Mouse (Mus musculus) stomach, postnatal 0 days (tissue): ENCODE results near the gene Tle4. TPM values are rescaled to one million over a fixed set of nuclear protein-coding genes. Genes with fewer than 3 reads are reported as not detected.
A peak's percentile ranks its signal among the peaks of the same experiment; 100 is the strongest.

ENCODE experiments used
- ATAC-seq: fragments of 200-750 bp; cut with Nextera tagmentation; 2 replicates; pipeline ENCODE4 v1.8.0; 2017; ENCODE audit not compliant: low FRiP score, low TSS enrichment
- DNase-seq: peaks from one replicate; pipeline ENCODE4 v3.0.0-alpha.2; 2016; ENCODE audit warnings: low spot score
- H3K27ac ChIP-seq: fragments of 300-500 bp; sonication (generic); replicated peaks from 2 replicates; pipeline ENCODE4 v1.5.1; 2014; ENCODE audit warnings: mild to moderate bottlenecking, control low read depth
- H3K27me3 ChIP-seq: fragments of 300-500 bp; sonication (generic); 2 replicates; pipeline ENCODE4 v1.6.1; 2014; ENCODE audit warnings: low read length; ENCODE audit not compliant: control insufficient read depth, insufficient read depth
- H3K36me3 ChIP-seq: fragments of 300-500 bp; sonication (generic); 2 replicates; pipeline ENCODE4 v1.6.1; 2014; ENCODE audit warnings: low read length, mixed read lengths; ENCODE audit not compliant: control insufficient read depth, insufficient read depth
- H3K4me1 ChIP-seq: fragments of 300-500 bp; sonication (generic); replicated peaks from 2 replicates; pipeline ENCODE4 v1.6.1; 2014; ENCODE audit warnings: antibody characterized with exemption; ENCODE audit not compliant: control insufficient read depth, insufficient read depth
- H3K4me2 ChIP-seq: fragments of 300-500 bp; sonication (generic); replicated peaks from 2 replicates; pipeline ENCODE4 v1.6.1; 2014; ENCODE audit warnings: low read depth, mild to moderate bottlenecking, control low read depth, moderate library complexity
- H3K4me3 ChIP-seq: fragments of 300-500 bp; sonication (generic); 2 replicates; pipeline ENCODE4 v1.5.1; 2014; ENCODE audit warnings: low read depth, low read length, control low read depth
- H3K9ac ChIP-seq: fragments of 300-500 bp; sonication (generic); 2 replicates; pipeline ENCODE4 v1.6.1; 2014; ENCODE audit warnings: mild to moderate bottlenecking, low read length, control low read depth, mixed read lengths
- H3K9me3 ChIP-seq: fragments of 300-500 bp; sonication (generic); 2 replicates; pipeline ENCODE4 v1.6.1; 2016; ENCODE audit warnings: low read length; ENCODE audit not compliant: control insufficient read depth
- CTCF ChIP-seq: IDR thresholded peaks from 2 replicates; pipeline ENCODE4 v1.5.1; 2016; ENCODE audit warnings: antibody characterized with exemption, low read depth, mild to moderate bottlenecking, moderate library complexity
- EP300 ChIP-seq: optimal IDR thresholded peaks from 2 replicates; pipeline ENCODE3; 2016; ENCODE audit warnings: antibody characterized with exemption
- WGBS: fragments of 180-500 bp; shearing (Covaris S2); extraction: QIAGEN DNeasy Blood & Tissue Kit; methylation state at CpG from one replicate; pipeline ENCODE4 v1.1.7; 2014; 5-methylcytosine and 5-hydroxymethylcytosine counted together
- polyA plus RNA-seq: library from polyadenylated mRNA; unstranded; fragments of >200 nt; fragmentation: Nextera tagmentation; extraction: Ambion mirVana; gene quantifications from 2 replicates; pipeline ENCODE4 v1.2.1, GENCODE M21; 2015

Tle4 gene
- polyA plus RNA-seq, 1 experiment from 2014 or later = 5.1 TPM

- Histone ChIP-seq H3K27ac (no peak overlapping the region), H3K27me3 (no peaks in the 10 kb centered on the region), H3K4me3 (no peak overlapping the region), H3K4me2 (no peak overlapping the region), H3K9ac (no peak overlapping the region), H3K36me3 (no peaks in the 10 kb centered on the region), H3K9me3 (no peaks in the 10 kb centered on the region), H3K4me1 (no peaks in the 10 kb centered on the region)
- 33% methylated on average over 6 of the region's 6 CpGs for WGBS
- TF ChIP-seq EP300 (no peak), CTCF (peak; percentile 45)
- DNase-seq (no peak), ATAC-seq (no peak)
Measured at GRCm38 (mm10) chr19:14425122-14425521, 172.7 kb downstream of the Tle4 start.

- DNase-seq (no peak), ATAC-seq (peak; percentile 72; the same call in 1 of the 2 replicates)
- Histone ChIP-seq H3K9me3 (no peaks in the 10 kb centered on the region), H3K4me3 (no peak overlapping the region), H3K9ac (no peak overlapping the region), H3K4me2 (no peak overlapping the region), H3K27ac (no peak overlapping the region), H3K36me3 (no peaks in the 10 kb centered on the region), H3K27me3 (no peaks in the 10 kb centered on the region), H3K4me1 (no peaks in the 10 kb centered on the region)
- 17% methylated on average over 12 of the region's 12 CpGs for WGBS
- TF ChIP-seq EP300 = no peak
- TF ChIP-seq CTCF = peak; percentile 48
Measured at GRCm38 (mm10) chr19:14424016-14424964, 173.6 kb downstream of the Tle4 start.

GRCm38 (mm10) chr19:14421691-14422090, 176.2 kb downstream of the Tle4 start:
- Histone ChIP-seq H3K4me3 (no peak overlapping the region), H3K4me2 (no peak overlapping the region), H3K4me1 (no peaks in the 10 kb centered on the region), H3K27me3 (no peaks in the 10 kb centered on the region), H3K9ac (no peak overlapping the region), H3K36me3 (no peaks in the 10 kb centered on the region), H3K27ac (no peak overlapping the region), H3K9me3 (no peaks in the 10 kb centered on the region)
- WGBS = 86% methylated on average over 5 of the region's 5 CpGs
- ATAC-seq = no peak
- DNase-seq = no peak
- TF ChIP-seq EP300 (no peak), CTCF (no peak)

GRCm38 (mm10) chr19:14419886-14420285, 178.0 kb downstream of the Tle4 start:
- Histone ChIP-seq H3K4me2 (no peak overlapping the region), H3K4me1 (no peaks in the 10 kb centered on the region), H3K9ac (no peak overlapping the region), H3K27me3 (no peaks in the 10 kb centered on the region), H3K36me3 (no peaks in the 10 kb centered on the region), H3K27ac (no peak overlapping the region), H3K9me3 (no peaks in the 10 kb centered on the region), H3K4me3 (no peak overlapping the region)
- TF ChIP-seq CTCF (no peak), EP300 (no peak)
- DNase-seq (no peak), ATAC-seq (no peak)
- WGBS = 81% methylated on average over 5 of the region's 5 CpGs

- Histone ChIP-seq H3K27me3 (no peaks in the 10 kb centered on the region), H3K4me3 (no peak overlapping the region), H3K4me2 (no peak overlapping the region), H3K36me3 (no peaks in the 10 kb centered on the region), H3K27ac (no peak overlapping the region), H3K9me3 (no peaks in the 10 kb centered on the region), H3K9ac (no peak overlapping the region), H3K4me1 (no peaks in the 10 kb centered on the region)
- WGBS = 57% methylated on average over 5 of the region's 5 CpGs
- ATAC-seq (no peak), DNase-seq (no peak)
- TF ChIP-seq EP300 (no peak), CTCF (no peak)
Measured at GRCm38 (mm10) chr19:14416845-14417244, 181.0 kb downstream of the Tle4 start.

GRCm38 (mm10) chr19:14415996-14416395, 181.9 kb downstream of the Tle4 start:
- 76% methylated on average over 6 of the region's 6 CpGs for WGBS
- Histone ChIP-seq H3K27ac (no peak overlapping the region), H3K4me2 (no peak overlapping the region), H3K36me3 (no peaks in the 10 kb centered on the region), H3K9ac (no peak overlapping the region), H3K27me3 (no peaks in the 10 kb centered on the region), H3K9me3 (no peaks in the 10 kb centered on the region), H3K4me1 (no peaks in the 10 kb centered on the region), H3K4me3 (no peak overlapping the region)
- no peak for DNase-seq
- ATAC-seq = no peak
- no peak for TF ChIP-seq EP300
- no peak for TF ChIP-seq CTCF
